ENCODE assay signal across 10 mouse cellular contexts in the genomic region with DNA sequence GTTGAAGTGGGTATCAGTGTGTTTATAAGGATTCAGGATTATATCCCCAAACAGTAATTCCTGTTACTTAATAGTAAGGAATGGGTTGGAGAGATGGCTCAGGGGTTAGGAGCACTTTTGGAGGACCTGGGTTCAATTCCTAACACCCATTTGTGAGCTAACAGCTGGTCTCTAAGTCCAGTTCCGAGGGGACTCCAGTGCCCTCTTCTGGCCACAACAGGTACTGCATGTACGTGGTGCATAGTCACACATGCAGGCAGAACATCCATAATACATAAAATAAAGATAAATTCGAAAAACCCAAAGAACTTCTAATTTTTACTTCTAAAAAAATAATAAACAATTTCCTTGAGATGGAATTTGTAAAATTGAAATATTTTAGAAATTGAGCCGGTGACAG. TPM values are rescaled to one million over a fixed set of nuclear protein-coding genes. Genes with fewer than 3 reads are reported as not detected.
A peak's percentile ranks its signal among the peaks of the same experiment; 100 is the strongest.
DNase-seq lines count a peak whose midpoint lies in the region; ATAC-seq and TF ChIP-seq lines count a peak whose summit lies in the region.
"Had no signal": no experiment of that assay in that cellular context is flagged by ENCODE, and none has a peak within 500 bp of the region (broad histone marks: within the 10 kb centered on the region; RNA-seq: fewer than 3 reads in every experiment).

No protein-coding gene starts in this region.

- intact Hi-C loops in heart, postnatal 36 days (cut with DNase I), result no loop called here

- H3K27me3 ChIP-seq in forebrain, postnatal 0 days (ENCODE audit: insufficient read depth, low read length), result no peaks in the 10 kb centered on the region
- H3K27me3 ChIP-seq in forebrain, embryonic 14.5 days (replicated peaks; ENCODE audit: control insufficient read depth, insufficient read depth, low read length), result no peaks in the 10 kb centered on the region
- no peaks in the 10 kb centered on the region for H3K27me3 ChIP-seq in lung, postnatal 0 days (replicated peaks; ENCODE audit: insufficient read depth, low read length)
- H3K27me3 ChIP-seq: forebrain, embryonic 12.5 days; liver, embryonic 15.5 days had no signal

- H3K9ac ChIP-seq in forebrain, postnatal 0 days, result no peak overlapping the region
- H3K9ac ChIP-seq in forebrain, embryonic 14.5 days (ENCODE audit: low read length), result no peak overlapping the region
- no peak overlapping the region for H3K9ac ChIP-seq in lung, postnatal 0 days (replicated peaks; ENCODE audit: low read depth)
- H3K9ac ChIP-seq: forebrain, embryonic 12.5 days; liver, embryonic 15.5 days had no signal

- peak; percentile 61 for TF ChIP-seq CTCF in forebrain, postnatal 0 days (IDR thresholded peaks at IDR 0.05; ENCODE audit: low read depth)
- TF ChIP-seq CTCF in lung, postnatal 0 days (IDR thresholded peaks at IDR 0.05), result peak; percentile 66

- no peak overlapping the region for H3K4me3 ChIP-seq in forebrain, postnatal 0 days (ENCODE audit: low read depth, low read length)
- no peak overlapping the region for H3K4me3 ChIP-seq in forebrain, embryonic 14.5 days (ENCODE audit: low read depth, low read length)
- no peak overlapping the region for H3K4me3 ChIP-seq in lung, postnatal 0 days (ENCODE audit: low read depth, low read length)
- H3K4me3 ChIP-seq: forebrain, embryonic 12.5 days; liver, embryonic 15.5 days had no signal

- H3K27ac ChIP-seq in forebrain, postnatal 0 days (ENCODE audit: low read depth, low read length), result no peak overlapping the region
- H3K27ac ChIP-seq in forebrain, embryonic 14.5 days (ENCODE audit: low read depth, low read length), result no peak overlapping the region
- H3K27ac ChIP-seq in lung, postnatal 0 days (ENCODE audit: low read length), result no peak overlapping the region
- H3K27ac ChIP-seq: forebrain, embryonic 12.5 days; liver, embryonic 15.5 days had no signal

- H3K9me3 ChIP-seq in forebrain, postnatal 0 days (ENCODE audit: low read length), result no peaks in the 10 kb centered on the region
- no peaks in the 10 kb centered on the region for H3K9me3 ChIP-seq in forebrain, embryonic 14.5 days (replicated peaks; ENCODE audit: control insufficient read depth, low read length)
- H3K9me3 ChIP-seq in lung, postnatal 0 days (ENCODE audit: low read length), result no peaks in the 10 kb centered on the region
- H3K9me3 ChIP-seq: forebrain, embryonic 12.5 days; liver, embryonic 15.5 days had no signal

- H3K4me1 ChIP-seq in forebrain, postnatal 0 days (ENCODE audit: insufficient read depth), result no peaks in the 10 kb centered on the region
- H3K4me1 ChIP-seq in forebrain, embryonic 14.5 days (ENCODE audit: control insufficient read depth, insufficient read depth, low read length), result no peaks in the 10 kb centered on the region
- no peaks in the 10 kb centered on the region for H3K4me1 ChIP-seq in lung, postnatal 0 days (ENCODE audit: insufficient read depth, low read depth, low read length)
- H3K4me1 ChIP-seq: forebrain, embryonic 12.5 days; liver, embryonic 15.5 days had no signal

- 94% methylated on average over 4 of the region's 4 CpGs for WGBS in forebrain, postnatal 0 days
- 86% methylated on average over 4 of the region's 4 CpGs for WGBS in forebrain, embryonic 14.5 days
- 91% methylated on average over 4 of the region's 4 CpGs for WGBS in lung, postnatal 0 days

- no peak for DNase-seq in forebrain, postnatal 0 days
- no peak for DNase-seq in forebrain, embryonic 14.5 days (ENCODE audit: low spot score)
- DNase-seq in lung, postnatal 0 days (ENCODE audit: low spot score), result no peak
- no peak for DNase-seq in lung, postnatal 25 days (ENCODE audit: low spot score)
- DNase-seq in c-Kit-positive CD71-positive TER-119-negative erythroid progenitor cells, embryonic 14.5 days (ENCODE audit: low read depth), result peak; percentile 13
- peak; percentile 32 for DNase-seq in testis, postnatal 14 days (ENCODE audit: low spot score)
- DNase-seq in frontal cortex, postnatal 25 days (ENCODE audit: low spot score in 2 of 2), result no peak
- DNase-seq in heart, postnatal 36 days, result no peak

- H3K36me3 ChIP-seq in forebrain, postnatal 0 days (ENCODE audit: insufficient read depth), result peaks cover 54% of the 10 kb centered on the region
- H3K36me3 ChIP-seq in forebrain, embryonic 14.5 days (ENCODE audit: control insufficient read depth, insufficient read depth, low read length), result peaks cover 48% of the 10 kb centered on the region
- no peaks in the 10 kb centered on the region for H3K36me3 ChIP-seq in lung, postnatal 0 days (ENCODE audit: insufficient read depth, low read length)

- H3K4me2 ChIP-seq in forebrain, postnatal 0 days (ENCODE audit: low read depth), result no peak overlapping the region
- no peak overlapping the region for H3K4me2 ChIP-seq in forebrain, embryonic 14.5 days (ENCODE audit: low read length)
- H3K4me2 ChIP-seq in lung, postnatal 0 days (replicated peaks; ENCODE audit: low read depth, low read length), result no peak overlapping the region
- H3K4me2 ChIP-seq: forebrain, embryonic 12.5 days; liver, embryonic 15.5 days had no signal

- TF ChIP-seq EP300 in lung, postnatal 0 days (IDR thresholded peaks at IDR 0.05), result no peak

- ATAC-seq in forebrain, postnatal 0 days, result no peak
- ATAC-seq in forebrain, embryonic 14.5 days, result no peak
- no peak for ATAC-seq in lung, postnatal 0 days

RNA-seq across cellular contexts. Expression of a gene that starts 47.5 kb away (rescaled TPM):
- total RNA-seq in forebrain, postnatal 0 days (2014; rRNA removed), result 35.9 and 37.9 TPM in 2 replicates
- polyA plus RNA-seq in forebrain, postnatal 0 days (2015; fragmentation: Nextera tagmentation; extraction: Ambion mirVana), result 20.7 and 24.2 TPM in 2 replicates
- polyA plus RNA-seq in forebrain, embryonic 14.5 days (2014; fragmentation: Nextera tagmentation; extraction: Ambion mirVana), result 33.0 and 36.9 TPM in 2 replicates
- 9.3 and 9.6 TPM in 2 replicates for polyA plus RNA-seq in lung, postnatal 0 days (2015; fragmentation: Nextera tagmentation; extraction: Ambion mirVana)
- 10 to 100 TPM; 19.9 to 27.9 TPM for total RNA-seq in heart, postnatal 36 days (2021)

Comparison
In these comparisons a context has a peak if more than half of its experiments do, and no peak if none do; other contexts are left out.
1. DNase-seq: peak in c-Kit-positive CD71-positive TER-119-negative erythroid progenitor cells, embryonic 14.5 days (single experiment) and testis, postnatal 14 days (single experiment); none in forebrain, postnatal 0 days (single experiment), forebrain, embryonic 14.5 days (single experiment), lung, postnatal 0 days (single experiment), lung, postnatal 25 days (single experiment), frontal cortex, postnatal 25 days (0 of 2) and heart, postnatal 36 days (0 of 2).